Mouse (Mus musculus): ENCODE results near the gene Ptov1. TPM values are rescaled to one million over a fixed set of nuclear protein-coding genes. Genes with fewer than 3 reads are reported as not detected.
A peak's percentile ranks its signal among the peaks of the same experiment; 100 is the strongest.
"Not testable (repeated sequence)": the region's sequence is repeated elsewhere in the genome, so short reads cannot be mapped to it uniquely, and the experiment has no call there.

Gene Ptov1
- polyA plus RNA-seq, 1 experiment from 2014 or later, result 239 TPM

GRCm38 (mm10) chr7:44884637-44885036 lies 15.0 kb upstream of the Ptov1 start:
- H3K9me3 ChIP-seq, result no peaks in the 10 kb centered on the region
- WGBS, result 96% methylated on average over 5 of the region's 5 CpGs
- H3K4me1 ChIP-seq (replicated peaks), result no peaks in the 10 kb centered on the region
- H3K4me3 ChIP-seq (replicated peaks), result no peak overlapping the region
- no peak overlapping the region for H3K27ac ChIP-seq
- peaks cover 53% of the 10 kb centered on the region for H3K36me3 ChIP-seq
- H3K27me3 ChIP-seq (replicated peaks), result no peaks in the 10 kb centered on the region
- ATAC-seq, result no peak
- H3K4me2 ChIP-seq (replicated peaks), result no peak overlapping the region
- no peak overlapping the region for H3K9ac ChIP-seq

- no peaks in the 10 kb centered on the region for H3K9me3 ChIP-seq
- no peak overlapping the region for H3K4me2 ChIP-seq (replicated peaks)
- no peaks in the 10 kb centered on the region for H3K4me1 ChIP-seq (replicated peaks)
- H3K27ac ChIP-seq, result no peak overlapping the region
- no peak overlapping the region for H3K4me3 ChIP-seq (replicated peaks)
- WGBS, result 89% methylated on average over 3 of the region's 3 CpGs
- H3K36me3 ChIP-seq, result peaks cover 56% of the 10 kb centered on the region
- no peak for ATAC-seq
- no peak overlapping the region for H3K9ac ChIP-seq
- H3K27me3 ChIP-seq (replicated peaks), result no peaks in the 10 kb centered on the region
Measured at GRCm38 (mm10) chr7:44883036-44883435, 13.4 kb upstream of the Ptov1 start.

GRCm38 (mm10) chr7:44877833-44878232 lies 8.2 kb upstream of the Ptov1 start:
- WGBS, result 90% methylated on average over 14 of the region's 14 CpGs
- ATAC-seq, result no peak
- Histone ChIP-seq H3K4me1 (replicated peaks) (peaks cover 4% of the 10 kb centered on the region; the same call in 1 of the 2 replicates), H3K4me2 (replicated peaks) (no peak overlapping the region), H3K36me3 (peaks cover 47% of the 10 kb centered on the region), H3K9ac (no peak overlapping the region), H3K27ac (no peak overlapping the region), H3K9me3 (no peaks in the 10 kb centered on the region), H3K27me3 (replicated peaks) (no peaks in the 10 kb centered on the region), H3K4me3 (replicated peaks) (no peak overlapping the region)

- not testable (repeated sequence) for H3K27me3 ChIP-seq (replicated peaks); H3K4me3 ChIP-seq (replicated peaks); H3K36me3 ChIP-seq; H3K27ac ChIP-seq; H3K9me3 ChIP-seq; H3K4me2 ChIP-seq (replicated peaks); H3K9ac ChIP-seq; ATAC-seq
- 90% methylated on average over 2 of the region's 2 CpGs for WGBS
- peaks cover 26% of the 10 kb centered on the region for H3K4me1 ChIP-seq (replicated peaks)
Measured at GRCm38 (mm10) chr7:44871774-44872173, 2.2 kb upstream of the Ptov1 start.

GRCm38 (mm10) chr7:44871181-44871580 lies 1.6 kb upstream of the Ptov1 start:
- Histone ChIP-seq H3K4me3 (replicated peaks) (no peak overlapping the region), H3K9me3 (no peaks in the 10 kb centered on the region), H3K9ac (no peak overlapping the region), H3K36me3 (no peaks in the 10 kb centered on the region), H3K4me1 (replicated peaks) (peaks cover 32% of the 10 kb centered on the region), H3K4me2 (replicated peaks) (no peak overlapping the region), H3K27me3 (replicated peaks) (no peaks in the 10 kb centered on the region), H3K27ac (no peak overlapping the region)
- 85% methylated on average over 1 of the region's 1 CpGs for WGBS
- ATAC-seq, result no peak

GRCm38 (mm10) chr7:44870614-44871013 lies 1.0 kb upstream of the Ptov1 start:
- no peaks in the 10 kb centered on the region for H3K36me3 ChIP-seq
- peak overlapping the region; percentile 100 for H3K27ac ChIP-seq
- H3K9ac ChIP-seq, result no peak overlapping the region
- H3K4me1 ChIP-seq (replicated peaks), result peaks cover 38% of the 10 kb centered on the region
- 80% methylated on average over 6 of the region's 6 CpGs for WGBS
- no peaks in the 10 kb centered on the region for H3K9me3 ChIP-seq
- H3K4me3 ChIP-seq (replicated peaks), result peak overlapping the region; percentile 96; the same call in 1 of the 2 replicates
- H3K27me3 ChIP-seq (replicated peaks), result no peaks in the 10 kb centered on the region
- peak overlapping the region; percentile 66 for H3K4me2 ChIP-seq (replicated peaks)
- ATAC-seq, result no peak

GRCm38 (mm10) chr7:44868919-44869696 lies 480 bp downstream of the Ptov1 start:
- peak; percentile 73 for ATAC-seq

GRCm38 (mm10) chr7:44868465-44868864 lies 1.1 kb downstream of the Ptov1 start:
- ATAC-seq, result 0 out of 2 replicates have a peak, but pooled peaks have one; percentile 3

More at GRCm38 (mm10) chr7:44868919-44869696, 480 bp downstream of the Ptov1 start:
- peak overlapping the region; percentile 100 for H3K27ac ChIP-seq
- H3K9ac ChIP-seq, result peak overlapping the region; percentile 96
- H3K4me1 ChIP-seq (replicated peaks), result peaks cover 49% of the 10 kb centered on the region
- under 1% methylated on average over 105 of the region's 108 CpGs for WGBS
- peak overlapping the region; percentile 66 for H3K4me2 ChIP-seq (replicated peaks)
- H3K36me3 ChIP-seq, result peaks cover 12% of the 10 kb centered on the region
- peak overlapping the region; percentile 96 for H3K4me3 ChIP-seq (replicated peaks)
- no peaks in the 10 kb centered on the region for H3K9me3 ChIP-seq
- H3K27me3 ChIP-seq (replicated peaks), result no peaks in the 10 kb centered on the region

GRCm38 (mm10) chr7:44867802-44868201 lies 1.8 kb downstream of the Ptov1 start:
- Histone ChIP-seq H3K4me2 (replicated peaks) (peak overlapping the region; percentile 66), H3K9me3 (no peaks in the 10 kb centered on the region), H3K4me1 (replicated peaks) (peaks cover 47% of the 10 kb centered on the region), H3K36me3 (peaks cover 24% of the 10 kb centered on the region), H3K27ac (peak overlapping the region; percentile 100; the same call in 1 of the 2 replicates), H3K4me3 (replicated peaks) (peak overlapping the region; percentile 96), H3K9ac (peak overlapping the region; percentile 96), H3K27me3 (replicated peaks) (no peaks in the 10 kb centered on the region)
- 36% methylated on average over 9 of the region's 9 CpGs for WGBS
- no peak for ATAC-seq

More at GRCm38 (mm10) chr7:44868465-44868864, 1.1 kb downstream of the Ptov1 start:
- peak overlapping the region; percentile 96 for H3K4me3 ChIP-seq (replicated peaks)
- peak overlapping the region; percentile 66 for H3K4me2 ChIP-seq (replicated peaks)
- WGBS, result 5% methylated on average over 16 of the region's 16 CpGs
- peaks cover 18% of the 10 kb centered on the region for H3K36me3 ChIP-seq
- peak overlapping the region; percentile 96 for H3K9ac ChIP-seq
- no peaks in the 10 kb centered on the region for H3K27me3 ChIP-seq (replicated peaks)
- no peaks in the 10 kb centered on the region for H3K9me3 ChIP-seq
- peaks cover 48% of the 10 kb centered on the region for H3K4me1 ChIP-seq (replicated peaks)
- peak overlapping the region; percentile 100 for H3K27ac ChIP-seq

GRCm38 (mm10) chr7:44867010-44867702 lies 2.4 kb downstream of the Ptov1 start:
- Histone ChIP-seq H3K9ac (peak overlapping the region; percentile 96), H3K4me3 (replicated peaks) (peak overlapping the region; percentile 96), H3K9me3 (no peaks in the 10 kb centered on the region), H3K4me2 (replicated peaks) (peak overlapping the region; percentile 66), H3K36me3 (peaks cover 29% of the 10 kb centered on the region), H3K27me3 (replicated peaks) (no peaks in the 10 kb centered on the region), H3K4me1 (replicated peaks) (peaks cover 47% of the 10 kb centered on the region), H3K27ac (peak overlapping the region; percentile 67; the same call in 1 of the 2 replicates)
- WGBS, result 56% methylated on average over 19 of the region's 19 CpGs
- ATAC-seq, result no peak

GRCm38 (mm10) chr7:44866276-44867009 lies 3.1 kb downstream of the Ptov1 start:
- peak overlapping the region; percentile 67 for H3K27ac ChIP-seq
- H3K36me3 ChIP-seq, result peaks cover 36% of the 10 kb centered on the region
- 43% methylated on average over 15 of the region's 15 CpGs for WGBS
- peak overlapping the region; percentile 96 for H3K9ac ChIP-seq
- peak overlapping the region; percentile 15 for H3K4me3 ChIP-seq (replicated peaks)
- H3K27me3 ChIP-seq (replicated peaks), result no peaks in the 10 kb centered on the region
- no peaks in the 10 kb centered on the region for H3K9me3 ChIP-seq
- ATAC-seq, result peak; percentile 10; the same call in 1 of the 2 replicates
- H3K4me2 ChIP-seq (replicated peaks), result peak overlapping the region; percentile 66
- H3K4me1 ChIP-seq (replicated peaks), result peaks cover 49% of the 10 kb centered on the region

Data from intestine, embryonic 15.5 days (tissue).